Mouse (Mus musculus) adrenal gland, adult 8-10 months (tissue): ENCODE results near the gene Olfr974. TPM values are rescaled to one million over a fixed set of nuclear protein-coding genes. Genes with fewer than 3 reads are reported as not detected.
"Not testable (repeated sequence)": the region's sequence is repeated elsewhere in the genome, so short reads cannot be mapped to it uniquely, and the experiment has no call there.

Experiments used
- DNase-seq: peaks from one replicate; pipeline ENCODE4 v3.0.0; 2022
- total RNA-seq, 4 experiments: library from RNA; stranded (reverse); gene quantifications; 2 replicates each; pipeline ENCODE4 v1.2.4; 2022

Gene Olfr974
- not detected for total RNA-seq

DNA sequence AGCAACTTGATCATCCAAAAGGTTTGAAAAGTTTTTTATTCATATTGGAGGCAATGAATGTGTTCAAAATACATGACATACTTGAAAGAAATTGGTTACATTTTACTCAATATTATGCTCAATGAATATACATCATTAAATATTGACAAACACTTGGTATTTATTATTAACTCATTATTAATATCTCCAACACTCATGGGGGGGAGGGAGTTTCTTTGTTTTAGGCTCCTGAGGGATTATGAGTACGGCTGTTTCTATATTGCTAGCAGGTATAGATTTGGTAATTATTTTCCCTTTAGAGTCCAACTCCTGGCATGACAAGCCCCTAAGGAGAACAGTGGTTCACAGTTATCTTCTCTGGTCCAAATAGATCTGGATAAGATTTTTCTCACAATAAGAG, at the start of gene Olfr974:
Olfr974 (plus strand) TSS at position 301 of the 400 bp plus-strand sequence.
- DNase-seq: no peak

DNA sequence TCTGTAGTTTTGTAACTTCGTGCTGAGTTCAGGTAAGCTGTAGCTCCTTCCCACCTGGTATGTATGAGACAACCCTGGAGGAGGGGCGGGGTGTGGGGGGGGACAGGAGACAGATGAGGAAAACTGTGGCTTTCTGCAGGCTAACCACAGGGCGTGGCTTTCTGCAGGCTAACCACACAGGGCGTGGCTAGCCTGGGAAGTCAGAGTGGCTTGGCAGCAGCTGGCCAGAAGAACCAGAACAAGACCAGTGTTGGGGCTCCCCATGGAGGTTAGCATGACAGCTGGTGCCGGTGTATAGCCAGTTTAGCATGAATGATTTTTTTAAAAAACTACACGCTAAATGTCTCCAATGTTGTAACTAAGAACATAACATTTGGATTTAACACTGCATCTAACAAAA, 32.2 kb upstream of the Olfr974 start:
- DNase-seq: no peak

DNA sequence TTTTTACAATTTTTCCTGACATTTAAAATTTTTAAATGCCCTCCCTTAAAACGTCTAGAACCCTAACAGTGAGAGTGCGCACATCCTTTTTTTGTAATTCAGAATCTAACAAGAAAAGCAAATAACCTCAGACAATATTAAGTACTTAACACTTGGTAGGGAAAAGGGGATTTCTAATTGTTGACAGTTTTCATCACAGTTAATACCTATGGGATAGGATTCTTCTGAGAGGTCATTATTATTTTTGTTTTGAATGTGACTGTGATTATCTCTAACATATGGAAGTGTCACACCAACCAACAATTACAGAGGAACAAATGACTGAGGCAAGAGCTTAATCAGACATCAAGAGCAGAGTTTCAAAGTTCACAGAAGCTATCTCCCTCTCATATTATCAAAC, 30.3 kb upstream of the Olfr974 start, which contains the start of gene Olfr229:
Olfr229 (plus strand) TSS at position 301 of the 400 bp plus-strand sequence.
- DNase-seq: no peak

DNA sequence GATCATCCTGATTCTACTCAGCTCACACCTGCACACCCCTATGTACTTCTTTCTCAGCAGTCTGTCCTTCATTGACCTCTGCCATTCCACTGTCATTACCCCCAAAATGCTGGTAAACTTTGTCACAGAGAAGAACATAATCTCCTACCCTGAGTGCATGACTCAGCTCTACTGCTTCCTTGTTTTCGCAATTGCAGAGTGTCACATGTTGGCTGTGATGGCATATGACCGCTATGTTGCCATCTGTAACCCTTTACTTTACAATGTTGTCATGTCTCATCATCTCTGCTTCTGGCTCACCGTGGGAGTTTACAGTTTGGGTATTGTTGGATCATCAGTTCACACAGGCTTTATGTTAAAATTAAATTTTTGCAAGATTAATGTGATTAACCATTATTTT, 27.4 kb upstream of the Olfr974 start:
- DNase-seq: no peak

DNA sequence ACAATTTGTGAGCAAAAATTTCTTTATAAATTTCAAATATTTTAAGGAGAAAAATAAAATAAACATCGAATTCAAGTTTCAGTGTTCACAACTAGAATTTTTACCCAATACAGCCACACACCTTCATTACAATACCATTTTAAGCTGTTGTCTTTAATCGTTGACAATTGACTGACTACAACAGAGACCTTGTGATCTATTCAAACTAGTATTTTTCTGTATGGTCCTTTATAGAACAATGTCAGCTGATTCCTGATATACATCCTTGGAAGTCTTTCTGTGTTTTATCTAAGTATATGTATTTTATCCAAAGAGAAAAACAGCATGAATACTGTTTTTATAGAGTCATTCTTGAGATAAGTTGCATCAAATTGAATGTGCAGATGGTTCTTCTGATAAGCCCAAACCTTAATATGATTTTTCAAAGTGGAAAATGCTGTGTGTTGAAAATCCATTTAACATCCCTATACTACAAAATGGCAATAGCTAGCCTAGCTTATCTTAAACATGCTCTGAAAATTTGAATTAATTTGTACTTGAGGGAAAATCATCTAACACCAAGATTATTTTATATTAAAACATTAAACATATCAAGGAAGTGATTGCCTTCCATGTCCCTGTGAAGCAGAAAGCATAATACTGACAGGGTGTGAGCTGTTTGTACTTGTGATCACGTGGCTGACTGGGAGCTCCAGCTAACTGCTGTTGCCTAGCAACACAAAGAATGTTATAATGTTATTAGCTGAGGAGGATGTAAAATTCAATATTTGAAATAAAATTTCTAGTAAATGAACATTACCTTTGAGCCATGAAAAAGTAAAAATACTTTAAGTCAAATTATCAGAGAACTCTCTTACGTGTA, 9.1 kb upstream of the Olfr974 start:
- DNase-seq: not testable (repeated sequence)

DNA sequence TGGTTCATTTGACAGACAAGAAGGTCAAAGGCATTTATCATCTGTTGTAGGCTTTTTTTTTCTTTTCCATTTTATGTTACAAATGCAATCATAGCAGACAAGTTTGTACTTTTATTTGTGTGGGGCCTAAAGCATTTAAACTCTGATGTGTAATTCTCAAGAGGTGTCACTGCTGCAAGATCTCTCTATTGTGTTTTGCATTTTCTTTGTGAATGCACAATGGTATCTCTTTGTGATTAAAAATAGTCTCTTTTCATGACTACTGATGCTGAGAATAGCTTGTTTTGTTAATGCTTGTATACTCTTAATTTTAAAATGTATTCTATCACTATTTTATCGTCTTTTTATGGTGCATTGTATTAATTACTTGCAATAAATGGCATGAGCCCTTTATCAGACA, 8.5 kb upstream of the Olfr974 start:
- not testable (repeated sequence) for DNase-seq

DNA sequence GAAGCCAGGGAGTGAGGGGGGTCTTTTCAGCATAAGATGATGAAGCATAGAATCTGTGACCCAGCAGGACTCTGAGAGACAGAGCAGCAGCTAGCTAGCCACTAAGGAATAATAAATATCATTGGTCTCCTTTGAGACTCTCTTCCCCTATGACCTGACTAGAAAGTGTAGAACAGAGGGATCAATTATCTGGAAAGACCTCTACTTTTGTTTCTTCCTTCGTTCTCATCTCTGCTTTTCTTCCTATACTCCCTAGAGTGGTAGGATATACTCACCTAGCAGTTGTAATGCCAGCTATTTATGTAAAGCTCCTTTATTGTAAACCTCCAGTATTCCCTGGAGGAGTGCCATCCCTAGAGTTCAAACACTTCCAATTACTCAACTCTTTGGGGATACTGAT, 14.6 kb downstream of the Olfr974 start, which contains the start of gene Olfr975:
Olfr975 (minus strand) TSS at position 101 of the 400 bp plus-strand sequence.
- no peak for DNase-seq

DNA sequence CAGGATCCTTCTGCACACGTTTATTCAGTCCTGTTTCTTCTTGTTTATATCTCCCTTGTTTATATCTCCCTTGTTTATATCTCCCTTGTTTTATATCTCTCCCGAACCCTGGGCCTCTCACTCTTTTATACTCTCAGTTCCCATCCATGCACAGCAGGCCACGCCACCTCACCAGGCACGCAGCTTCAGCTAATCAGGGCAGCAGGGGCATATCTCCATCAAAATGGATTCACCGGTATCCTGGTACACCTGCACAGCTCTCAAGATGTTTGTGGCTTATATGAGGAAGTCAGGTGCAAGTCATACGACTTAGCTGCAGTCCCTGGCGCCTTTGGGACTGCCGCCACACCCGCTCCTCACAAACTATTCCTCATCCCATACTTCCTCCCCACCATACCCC, 23.7 kb downstream of the Olfr974 start, which contains the start of gene Olfr976:
Olfr976 (minus strand) TSS at position 101 of the 400 bp plus-strand sequence.
- not testable (repeated sequence) for DNase-seq

DNA sequence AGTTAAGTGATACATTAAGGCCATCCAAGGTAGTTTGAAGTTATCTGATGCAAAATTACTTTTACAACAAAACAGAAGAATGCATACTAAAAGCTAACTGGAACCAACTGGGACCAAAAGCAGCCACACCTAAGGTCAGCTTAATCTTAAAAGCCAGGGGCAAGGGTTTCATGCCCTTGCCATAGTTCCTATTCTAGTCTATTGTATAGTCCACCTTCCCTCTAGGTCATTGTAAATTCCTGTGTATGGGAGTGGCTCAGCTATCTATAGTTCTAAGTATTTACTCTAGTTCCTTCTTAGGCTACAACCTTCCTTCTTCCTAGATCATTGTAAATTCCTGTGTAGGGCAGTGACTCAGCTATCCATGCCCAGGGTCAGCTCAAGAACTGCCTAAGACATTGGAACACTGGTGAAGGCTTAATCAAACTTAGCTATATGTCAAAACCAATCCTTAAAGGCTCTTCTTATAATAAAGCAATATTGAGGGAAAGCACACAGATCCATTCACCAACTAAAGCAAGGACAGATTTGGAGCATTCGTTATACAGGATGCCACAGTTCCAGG, 39.4 kb downstream of the Olfr974 start:
- not testable (repeated sequence) for DNase-seq

DNA sequence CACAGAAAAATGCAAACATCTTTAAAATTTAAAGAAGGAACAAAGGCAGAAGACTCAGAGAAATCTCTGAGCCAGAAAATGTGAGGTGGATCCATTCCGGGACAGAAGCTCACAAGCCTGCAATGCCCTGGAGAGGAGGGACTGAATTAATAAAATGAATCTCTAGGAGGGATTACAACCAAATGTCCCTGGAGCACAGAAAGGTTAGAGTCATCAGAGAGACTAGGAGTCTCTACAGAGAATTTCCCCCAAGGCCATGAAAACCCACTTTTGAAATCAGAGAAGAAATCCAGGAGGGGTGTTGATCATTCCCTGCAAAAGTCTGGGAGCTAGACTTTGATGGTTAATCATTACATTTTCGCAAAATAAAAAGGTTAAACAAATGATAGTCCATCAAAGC, 54.5 kb downstream of the Olfr974 start, which contains the start of gene Olfr978:
Olfr978 (plus strand) TSS at position 301 of the 400 bp plus-strand sequence.
- DNase-seq: no peak

Other genes with a start within 250 kb of the Olfr974 start
- not detected for gene Olfr149, start 230.4 kb upstream of the Olfr974 start, total RNA-seq
- not detected for gene Olfr965, start 226.1 kb upstream of the Olfr974 start, total RNA-seq
- not detected for gene Olfr150, start 206.5 kb upstream of the Olfr974 start, total RNA-seq
- gene Olfr967, start 191.3 kb upstream of the Olfr974 start, total RNA-seq: not detected
- gene Olfr968, start 154.2 kb upstream of the Olfr974 start, total RNA-seq: not detected
- not detected for gene Olfr969, start 146.6 kb upstream of the Olfr974 start, total RNA-seq
- gene Olfr970, start 128.6 kb upstream of the Olfr974 start, total RNA-seq: not detected
- not detected for gene Olfr971, start 100.6 kb upstream of the Olfr974 start, total RNA-seq
- not detected for gene Olfr972, start 71.1 kb upstream of the Olfr974 start, total RNA-seq
- not detected for gene Olfr229, start 30.2 kb upstream of the Olfr974 start, total RNA-seq
- not detected for gene Olfr975, start 14.5 kb downstream of the Olfr974 start, total RNA-seq
- not detected for gene Olfr976, start 23.6 kb downstream of the Olfr974 start, total RNA-seq
- not detected for gene Olfr978, start 54.6 kb downstream of the Olfr974 start, total RNA-seq
- not detected for gene Olfr979, start 66.0 kb downstream of the Olfr974 start, total RNA-seq
- not detected for gene Olfr980, start 72.1 kb downstream of the Olfr974 start, total RNA-seq
- gene Olfr981, start 84.0 kb downstream of the Olfr974 start, total RNA-seq: not detected
- not detected for gene Olfr982, start 136.3 kb downstream of the Olfr974 start, total RNA-seq
- gene Olfr983, start 156.1 kb downstream of the Olfr974 start, total RNA-seq: not detected
- gene Olfr984, start 176.7 kb downstream of the Olfr974 start, total RNA-seq: not detected
- under 1 TPM in 1 of 4 experiments, not detected in 3; 0.23 TPM for gene Olfr985, start 192.7 kb downstream of the Olfr974 start, total RNA-seq
- gene Tmem225, start 210.6 kb downstream of the Olfr974 start, total RNA-seq: not detected
- gene Olfr986, start 243.4 kb downstream of the Olfr974 start, total RNA-seq: under 1 TPM in 1 of 4 experiments, not detected in 3; 0.08 TPM